Mouse (Mus musculus): ENCODE data around the gene Cc2d1a.
A peak's percentile ranks its signal among the peaks of the same experiment; 100 is the strongest.

Cc2d1a gene

DNA sequence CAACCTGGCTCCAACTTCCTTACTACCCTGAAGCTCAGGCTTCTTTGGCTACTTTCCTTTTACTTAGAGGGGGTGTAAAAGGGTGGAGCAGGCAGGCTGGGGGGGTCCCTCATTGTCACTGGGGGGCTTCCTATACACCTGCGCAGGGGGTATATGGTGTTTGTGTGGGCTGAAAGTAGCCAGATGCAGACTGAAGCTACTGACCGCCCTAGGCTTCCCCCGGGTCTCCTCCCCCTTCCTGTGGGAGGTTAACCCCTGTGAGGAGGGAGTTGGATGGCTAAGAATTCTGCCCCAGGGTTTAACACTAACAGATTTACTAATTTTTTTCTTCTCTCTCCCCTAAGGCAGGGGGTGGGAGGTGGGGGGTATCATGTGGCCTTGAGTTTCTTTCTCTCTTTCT, 28.8 kb upstream of the Cc2d1a start:
- DNase-seq, result no peak

DNA sequence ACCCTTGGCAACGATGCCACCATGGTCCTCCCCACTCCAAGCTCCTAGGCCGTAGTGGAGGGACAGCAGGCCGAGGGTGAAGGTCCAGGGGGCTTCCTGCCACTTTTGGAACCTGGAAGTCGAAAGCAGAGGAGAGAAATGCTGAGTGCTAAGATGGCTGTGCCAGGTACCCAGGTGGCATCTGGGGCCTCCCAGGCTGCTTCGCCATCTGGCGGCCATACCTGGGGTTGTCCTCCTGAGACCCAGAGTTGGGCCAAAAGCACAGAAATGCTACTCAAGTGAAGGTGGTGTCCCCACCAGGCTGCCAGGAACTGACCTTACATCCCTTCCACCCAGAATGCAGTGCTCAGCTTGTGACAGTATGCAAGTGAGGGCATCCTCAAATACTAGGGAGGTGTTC, 26.1 kb upstream of the Cc2d1a start:
- DNase-seq, result no peak

- no peak for DNase-seq
These were observed 22.4 kb upstream of the Cc2d1a start for GRCm38 (mm10) chr8:84170096-84170495.

- DNase-seq, result no peak
These were observed 20.0 kb upstream of the Cc2d1a start for GRCm38 (mm10) chr8:84167696-84168095.

DNA sequence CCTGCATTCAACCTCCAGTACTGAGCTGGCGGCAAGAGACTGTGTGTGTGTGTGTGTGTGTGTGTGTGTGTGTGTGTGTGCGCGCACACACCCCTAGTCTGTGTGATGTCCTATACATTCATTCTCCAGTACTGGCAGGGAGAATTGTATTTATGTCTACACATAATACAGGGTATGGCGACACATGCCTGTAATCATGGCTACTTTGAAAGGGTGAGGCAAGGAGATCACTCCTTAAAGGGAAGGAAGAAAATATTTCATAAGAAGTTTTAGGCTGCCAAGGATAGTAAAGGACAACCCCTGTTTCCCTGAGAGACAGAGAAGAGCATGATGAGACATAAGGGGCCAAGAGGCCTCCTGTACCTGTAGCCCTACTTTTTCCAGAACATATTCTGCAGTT, 9.9 kb upstream of the Cc2d1a start:
- no peak for DNase-seq

DNA sequence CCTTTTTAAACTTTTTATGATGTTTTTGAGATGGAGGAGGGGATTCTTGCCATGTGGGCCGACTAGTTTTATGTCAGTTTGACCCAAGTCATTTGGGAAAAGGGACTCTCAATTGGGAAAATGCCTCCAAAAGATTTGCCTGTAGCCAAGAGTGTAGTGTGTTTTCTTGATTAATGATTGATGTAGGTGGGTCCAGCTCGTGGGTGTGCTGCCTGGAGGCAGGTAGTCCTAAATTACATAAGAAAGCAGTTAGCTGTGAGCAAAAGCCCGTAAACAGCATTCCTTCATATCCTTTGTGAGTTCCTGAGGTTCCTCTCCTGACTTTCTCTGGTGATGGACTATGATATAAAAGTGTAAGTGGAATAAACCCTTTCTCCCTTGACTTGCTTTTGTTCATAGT, 1.4 kb upstream of the Cc2d1a start:
- DNase-seq, result no peak

- no peak for DNase-seq
These were observed 755 bp upstream of the Cc2d1a start for GRCm38 (mm10) chr8:84148531-84148850.

DNA sequence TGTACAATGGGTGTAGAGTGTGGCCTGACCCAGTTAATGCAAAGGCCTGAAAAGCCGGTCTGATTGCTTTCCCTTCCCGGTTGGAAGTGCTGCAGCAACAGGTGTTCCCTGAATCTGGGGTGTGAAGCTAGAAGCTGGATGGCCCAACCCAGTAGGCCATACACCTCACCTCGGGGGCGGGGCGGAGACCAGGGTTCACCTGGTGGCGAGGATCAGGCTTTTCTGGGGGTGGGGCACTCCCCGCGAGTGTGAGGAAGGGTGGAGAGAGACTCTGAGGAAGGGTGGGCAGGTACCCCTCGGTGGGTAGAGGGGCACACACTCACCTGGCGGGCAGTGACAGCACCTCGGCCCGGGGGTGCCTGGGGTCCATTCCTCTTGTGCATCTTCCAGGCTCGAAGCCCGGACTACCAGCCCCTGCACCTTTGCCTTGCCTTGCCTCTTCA, 391 bp downstream of the Cc2d1a start:
- no peak for DNase-seq

DNA sequence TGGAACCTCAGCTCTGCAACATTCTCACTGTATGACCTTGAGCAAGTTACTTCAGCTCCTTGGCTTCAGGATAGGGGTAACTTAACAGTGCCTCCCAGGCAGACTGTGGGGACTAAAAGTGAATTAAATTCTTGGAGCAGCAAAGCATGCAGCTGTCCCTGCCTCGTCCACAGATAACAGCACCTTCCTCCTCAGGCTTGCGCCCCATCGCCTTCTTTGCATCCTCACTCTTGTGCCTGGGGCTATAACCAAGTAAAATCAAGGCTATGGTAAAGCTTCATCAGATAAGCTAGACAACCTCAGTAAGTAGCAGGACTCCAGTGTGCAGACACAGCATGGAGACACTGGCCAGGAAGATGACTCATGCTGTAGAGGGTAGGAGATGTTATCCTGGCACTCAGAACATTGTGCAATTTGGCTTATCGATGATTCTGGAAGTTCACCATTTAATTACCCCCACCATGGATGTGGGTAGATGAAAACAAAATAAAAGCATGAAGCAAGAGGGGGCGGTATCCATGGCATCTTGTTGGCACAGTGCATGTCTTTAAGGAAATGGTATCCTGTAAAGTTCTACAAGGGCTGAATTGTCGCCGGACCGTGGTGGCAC, 3.0 kb downstream of the Cc2d1a start:
- no peak for DNase-seq

DNA sequence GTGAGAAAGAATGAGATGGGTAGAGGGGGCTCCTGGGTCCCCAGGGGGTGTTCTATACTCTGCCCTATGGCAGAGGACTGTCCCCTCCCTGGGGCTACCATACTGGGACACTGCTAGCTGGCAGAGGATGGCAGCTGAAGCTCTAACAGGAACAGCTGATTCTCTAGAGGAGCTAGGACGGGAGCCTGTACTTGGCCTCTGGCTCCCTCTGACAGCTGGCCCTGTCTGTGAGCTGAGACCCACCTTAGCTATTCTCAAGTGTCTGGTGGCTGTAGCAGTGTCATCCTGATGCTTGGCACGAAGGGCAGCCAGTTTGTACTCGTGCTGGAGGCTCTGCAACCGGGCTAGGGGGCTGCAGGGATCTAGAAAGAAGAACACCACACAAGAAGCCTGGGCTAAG, 6.9 kb downstream of the Cc2d1a start:
- no peak for DNase-seq

DNA sequence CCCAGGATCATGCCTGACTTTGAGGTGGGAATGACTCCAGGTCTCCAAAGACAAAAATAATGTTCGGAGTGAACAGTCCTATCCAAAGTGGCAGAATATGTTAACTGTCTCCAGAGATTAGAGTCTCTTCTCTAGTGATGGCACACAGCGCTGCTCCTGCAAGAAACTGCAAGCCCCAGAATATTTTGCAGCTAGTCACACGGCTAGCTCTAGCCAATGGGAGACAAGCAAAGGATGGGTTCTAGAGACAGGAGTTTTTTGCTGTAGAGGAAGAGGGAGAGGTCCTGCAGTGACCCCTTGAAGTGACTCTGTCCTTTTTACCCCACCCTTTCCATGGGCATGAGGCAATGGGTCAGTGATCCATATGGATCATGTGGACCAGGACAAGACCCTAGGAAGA, 9.9 kb downstream of the Cc2d1a start:
- no peak for DNase-seq

DNA sequence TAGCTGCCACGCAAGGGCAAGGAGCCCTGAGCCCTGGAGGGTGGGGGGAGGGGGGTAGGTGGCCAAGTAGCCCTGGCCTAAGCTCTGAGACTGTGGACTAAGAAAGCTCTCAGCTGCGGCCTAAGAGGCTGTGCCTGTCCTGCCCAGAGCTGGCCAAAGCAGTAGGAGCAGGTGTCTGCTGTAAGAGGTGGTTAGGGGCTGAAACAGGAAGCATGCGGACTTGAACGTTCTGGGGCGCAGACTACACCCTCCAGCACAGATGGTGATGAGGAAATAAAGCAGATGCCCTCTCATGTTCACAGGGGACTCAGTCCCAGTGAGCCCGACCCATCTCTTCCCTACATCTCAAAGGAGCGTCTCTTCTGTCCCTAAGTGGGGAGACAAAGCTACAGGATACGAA, 15.5 kb downstream of the Cc2d1a start:
- DNase-seq, result no peak

DNA sequence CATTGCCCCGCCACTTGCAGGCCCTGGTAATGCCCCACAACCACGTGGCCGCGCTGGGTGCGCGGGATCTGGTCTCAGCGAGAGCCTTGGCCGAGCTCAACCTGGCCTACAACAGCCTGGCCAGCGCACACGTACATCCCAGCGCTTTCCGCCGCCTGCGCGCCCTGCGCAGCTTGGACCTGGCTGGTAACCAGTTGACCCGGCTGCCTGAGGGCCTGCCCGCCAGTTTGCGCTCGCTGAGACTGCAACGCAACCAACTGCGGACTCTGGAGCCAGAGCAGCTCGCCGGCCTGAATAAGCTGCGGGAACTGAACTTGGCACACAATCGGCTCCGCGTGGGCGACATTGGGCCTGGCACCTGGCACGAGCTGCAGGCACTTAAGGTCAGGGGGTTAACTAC, 16.9 kb downstream of the Cc2d1a start:
- DNase-seq, result peak; percentile 24

- DNase-seq, result no peak
These were observed 19.5 kb downstream of the Cc2d1a start for GRCm38 (mm10) chr8:84128277-84128676.

DNA sequence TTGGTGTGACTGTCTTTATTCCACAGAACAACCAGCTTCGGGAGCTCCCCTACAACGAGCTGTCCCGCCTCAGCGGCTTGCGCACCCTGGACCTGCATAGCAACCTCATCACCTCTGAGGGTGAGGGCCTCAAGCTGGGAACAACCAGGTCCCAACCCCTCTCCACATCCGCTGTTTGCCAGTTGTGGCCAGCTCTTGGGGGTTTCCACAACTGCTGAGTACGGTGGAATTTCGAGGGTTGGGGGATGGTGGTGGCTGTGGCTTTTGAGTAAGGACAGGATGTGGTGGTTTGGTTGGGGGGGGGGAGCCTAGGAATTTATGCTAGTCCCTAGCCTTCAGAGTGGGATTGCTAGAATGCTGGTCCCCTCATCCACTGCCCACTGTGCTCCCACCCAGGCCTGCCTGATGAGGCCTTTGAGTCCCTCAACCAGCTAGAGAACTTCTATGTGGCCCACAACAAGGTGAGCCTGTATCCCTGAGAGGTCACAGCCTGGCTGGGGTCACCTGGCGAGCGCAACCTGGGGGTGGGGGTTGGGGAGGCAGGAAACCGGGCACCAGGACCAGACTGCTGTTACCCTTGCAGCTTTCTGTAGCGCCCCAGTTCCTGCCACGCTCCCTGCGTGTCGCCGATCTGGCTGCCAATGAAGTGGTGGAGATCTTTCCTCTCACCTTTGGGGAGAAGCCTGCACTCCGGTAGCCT, 20.4 kb downstream of the Cc2d1a start:
- DNase-seq, result no peak

- DNase-seq, result no peak
These were observed 21.0 kb downstream of the Cc2d1a start for GRCm38 (mm10) chr8:84126742-84127141.

DNA sequence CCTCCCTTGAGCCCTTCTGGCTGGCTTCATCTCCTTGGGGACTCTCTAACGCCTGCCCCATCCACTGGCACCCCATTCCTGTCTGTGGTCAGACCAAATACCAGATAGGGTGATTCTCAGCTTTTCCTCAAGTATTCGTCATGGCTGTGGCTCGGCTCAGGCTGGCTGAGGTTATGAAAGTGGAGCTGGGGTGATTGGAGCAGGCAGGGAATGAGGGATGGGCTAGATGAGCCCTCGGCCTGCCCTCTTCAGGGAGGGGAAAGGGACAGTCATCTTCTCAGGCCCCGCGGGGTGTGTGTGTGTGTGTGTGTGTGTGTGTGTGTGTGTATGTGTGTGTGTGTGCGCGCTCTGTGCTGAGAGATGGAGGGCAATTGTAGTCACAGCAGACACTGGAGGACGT, 22.1 kb downstream of the Cc2d1a start, which contains the start of gene Podnl1:
TSS of gene Podnl1 (plus strand) at position 334 of the 400 bp plus-strand sequence.
- DNase-seq, result peak; percentile 60

GRCm38 (mm10) chr8:84122151-84122550, 25.6 kb downstream of the Cc2d1a start:
- DNase-seq, result no peak

GRCm38 (mm10) chr8:84115646-84116045, 32.1 kb downstream of the Cc2d1a start:
- DNase-seq, result peak; percentile 62

DNA sequence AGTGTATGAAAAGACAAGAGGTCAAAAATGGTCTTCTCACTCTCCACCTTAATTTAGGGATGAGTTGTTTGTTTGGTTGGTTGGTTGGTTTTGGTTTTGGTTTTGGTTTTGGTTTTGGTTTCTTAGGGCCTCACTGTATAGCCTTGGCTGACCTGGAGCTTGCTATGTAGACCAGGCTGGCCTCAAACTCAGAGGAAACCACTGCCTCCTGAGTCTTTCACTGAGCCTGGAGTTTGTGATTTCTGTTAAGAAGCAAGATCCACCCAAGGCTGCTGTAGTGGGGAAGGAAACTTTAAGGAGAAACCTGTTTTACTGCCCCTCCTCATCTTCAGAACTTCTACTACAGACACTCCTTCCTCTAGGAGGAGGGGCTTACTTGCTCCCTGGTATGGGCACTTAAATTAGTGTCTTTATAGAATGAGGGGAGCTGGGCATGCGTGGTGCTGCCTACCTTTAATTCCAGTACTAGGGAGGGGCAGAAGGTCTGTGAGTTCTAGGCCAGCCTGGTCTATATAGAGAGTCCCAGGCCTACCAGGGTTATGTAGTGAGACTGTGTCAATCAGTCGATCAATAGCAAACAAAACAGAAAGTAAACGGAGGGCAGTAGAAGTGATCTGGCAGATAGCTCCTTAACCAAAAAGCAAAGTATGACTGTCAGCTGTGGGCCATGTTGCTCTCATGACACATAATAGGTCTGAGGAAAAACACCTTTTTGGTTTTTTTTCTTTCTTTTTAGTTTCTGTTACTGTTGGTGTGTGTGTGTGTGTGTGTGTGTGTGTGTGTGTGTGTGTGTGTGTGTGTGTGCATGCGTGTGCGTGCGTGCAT, 41.3 kb downstream of the Cc2d1a start:
- no peak for DNase-seq

GRCm38 (mm10) chr8:84105676-84106075, 42.1 kb downstream of the Cc2d1a start:
- no peak for DNase-seq

- DNase-seq, result peak; percentile 100
These were observed 42.8 kb downstream of the Cc2d1a start, which contains the start of gene Dcaf15 for GRCm38 (mm10) chr8:84104697-84105609. Dcaf15 (minus strand) TSS chr8:84104768.

GRCm38 (mm10) chr8:84104221-84104620, 43.5 kb downstream of the Cc2d1a start:
- DNase-seq, result peak; percentile 88
